Mouse (Mus musculus) CH12.LX (cell line): Measurements from ENCODE around the gene Angptl8.

Experiments used
- BHLHE40 ChIP-seq: IDR thresholded peaks from 2 replicates; pipeline ENCODE4 v1.6.1; 2011; ENCODE audit warnings: mild to moderate bottlenecking, low read depth, low read length, improper control_type of control experiment
- CTCF ChIP-seq, 2 experiments: IDR thresholded peaks in 1 of 2; conservative IDR thresholded peaks in 1 of 2; 2 replicates each; pipeline ENCODE4 v1.5.1; 2011 to 2012; ENCODE audit warnings: low read depth in 2 of 2, low read length in 2 of 2, improper control_type of control experiment in 1 of 2, inconsistent platforms in 1 of 2, mild to moderate bottlenecking in 1 of 2, moderate library complexity in 1 of 2
- EP300 ChIP-seq: IDR thresholded peaks from 2 replicates; pipeline ENCODE4 v1.6.1; 2011; ENCODE audit warnings: low read length, improper control_type of control experiment
- JUN ChIP-seq: IDR thresholded peaks from 2 replicates; pipeline ENCODE4 v1.6.1; 2011; ENCODE audit warnings: low read depth, mild to moderate bottlenecking, low read length, improper control_type of control experiment, moderate library complexity; ENCODE audit not compliant: insufficient read depth
- JUND ChIP-seq: conservative IDR thresholded peaks from 2 replicates; pipeline ENCODE4 v1.6.1; 2011; ENCODE audit warnings: low read depth, low read length, improper control_type of control experiment
- KAT2A ChIP-seq: IDR thresholded peaks from 2 replicates; pipeline ENCODE4 v1.6.1; 2012; ENCODE audit warnings: low read length, improper control_type of control experiment, inconsistent platforms; ENCODE audit not compliant: insufficient replicate concordance
- MAZ ChIP-seq: IDR thresholded peaks from 2 replicates; pipeline ENCODE4 v1.6.1; 2012; ENCODE audit warnings: low read depth, mild to moderate bottlenecking, inconsistent platforms, low read length, improper control_type of control experiment, moderate library complexity
- POLR2A ChIP-seq: IDR thresholded peaks from 2 replicates; pipeline ENCODE4 v1.6.1; 2011; ENCODE audit warnings: low read depth, mild to moderate bottlenecking, improper control_type of control experiment, low read length
- RCOR1 ChIP-seq: conservative IDR thresholded peaks from 2 replicates; pipeline ENCODE4 v1.6.1; 2012; ENCODE audit warnings: low read depth, mild to moderate bottlenecking, inconsistent platforms, low read length, improper control_type of control experiment
- TCF12 ChIP-seq: IDR thresholded peaks from 2 replicates; pipeline ENCODE4 v1.6.1; 2014; ENCODE audit warnings: low read depth, mild to moderate bottlenecking, inconsistent platforms, low read length, improper control_type of control experiment
- USF2 ChIP-seq: conservative IDR thresholded peaks from 2 replicates; pipeline ENCODE4 v1.6.1; 2011; ENCODE audit warnings: low read depth, low read length, improper control_type of control experiment
- ZKSCAN1 ChIP-seq: IDR thresholded peaks from 2 replicates; pipeline ENCODE4 v1.6.1; 2012; ENCODE audit warnings: low read depth, inconsistent platforms, low read length, improper control_type of control experiment, borderline replicate concordance
- ZNF384 ChIP-seq: IDR thresholded peaks from 2 replicates; pipeline ENCODE4 v1.6.1; 2012; ENCODE audit warnings: low read depth, low read length, improper control_type of control experiment, inconsistent platforms

DNA sequence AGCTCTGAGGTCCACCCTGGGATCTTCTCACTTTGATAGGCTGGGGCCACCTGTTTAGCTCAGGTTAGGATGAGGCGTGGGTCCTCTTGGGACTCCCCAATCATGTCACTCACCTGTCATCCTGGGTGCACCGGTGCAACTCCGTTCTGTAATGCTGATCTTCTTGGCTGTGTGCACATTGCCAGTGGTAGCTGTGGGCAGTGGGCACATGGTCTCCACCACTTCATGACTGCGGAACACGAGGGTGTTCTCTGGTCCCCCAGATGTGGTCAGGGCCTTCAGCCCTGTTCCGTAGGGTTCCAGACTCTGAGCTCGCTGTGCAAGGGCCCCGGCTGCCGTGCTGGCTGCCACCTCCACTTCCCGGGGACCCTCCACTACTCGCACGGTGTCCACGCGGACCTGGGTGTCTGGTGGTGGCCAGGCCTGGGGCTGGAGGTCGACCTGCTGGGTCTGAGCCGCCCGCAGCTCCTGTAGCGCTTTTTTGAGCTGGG, 40.9 kb upstream of the Angptl8 start:
- TF ChIP-seq EP300 = no peak
- TF ChIP-seq CTCF (conservative IDR thresholded peaks at IDR 0.05 in 1 of 2, IDR thresholded peaks at IDR 0.05 in 1 of 2; ENCODE audit: low read depth in 2 of 2, low read length in 2 of 2) = no peak
- TF ChIP-seq JUND = no peak
- TF ChIP-seq BHLHE40 = no peak
- no peak for TF ChIP-seq POLR2A
- TF ChIP-seq RCOR1 = no peak
- no peak for TF ChIP-seq ZNF384
- TF ChIP-seq USF2 = no peak
- no peak for TF ChIP-seq KAT2A
- no peak for TF ChIP-seq JUN
- TF ChIP-seq ZKSCAN1 = no peak
- TF ChIP-seq MAZ = no peak
- TF ChIP-seq TCF12 = no peak
